Mouse (Mus musculus) brain, embryonic 14.5 days (tissue): Measurements from ENCODE around the gene Myl9. TPM values are rescaled to one million over a fixed set of nuclear protein-coding genes. Genes with fewer than 3 reads are reported as not detected.
"Not testable (repeated sequence)": the region's sequence is repeated elsewhere in the genome, so short reads cannot be mapped to it uniquely, and the experiment has no call there.

Experiments used
- DNase-seq: peaks from one replicate; pipeline ENCODE4 v3.0.0-alpha.2; 2011; ENCODE audit warnings: low read depth
- CTCF ChIP-seq: fragments of 200-500 bp; IDR thresholded peaks from 2 replicates; pipeline ENCODE4 v1.5.1; 2012; ENCODE audit warnings: inconsistent platforms, mild to moderate bottlenecking, moderate library complexity, borderline replicate concordance; ENCODE audit not compliant: insufficient read depth, insufficient read length; ENCODE audit errors: extremely low read depth
- POLR2A ChIP-seq: fragments of 200-500 bp; IDR thresholded peaks from 2 replicates; pipeline ENCODE4 v1.6.1; 2012; ENCODE audit warnings: mild to moderate bottlenecking, inconsistent platforms, borderline replicate concordance; ENCODE audit not compliant: poor library complexity, insufficient read depth, insufficient read length, severe bottlenecking; ENCODE audit errors: extremely low read depth
- polyA plus RNA-seq: library from polyadenylated mRNA; depleted of rRNA; stranded (reverse); fragments of >200 nt; gene quantifications from 2 replicates; pipeline ENCODE4 v1.2.3, GENCODE M21; 2012; rRNA removed

Myl9 gene
- polyA plus RNA-seq, 1 experiment, result 40.0 TPM

DNA sequence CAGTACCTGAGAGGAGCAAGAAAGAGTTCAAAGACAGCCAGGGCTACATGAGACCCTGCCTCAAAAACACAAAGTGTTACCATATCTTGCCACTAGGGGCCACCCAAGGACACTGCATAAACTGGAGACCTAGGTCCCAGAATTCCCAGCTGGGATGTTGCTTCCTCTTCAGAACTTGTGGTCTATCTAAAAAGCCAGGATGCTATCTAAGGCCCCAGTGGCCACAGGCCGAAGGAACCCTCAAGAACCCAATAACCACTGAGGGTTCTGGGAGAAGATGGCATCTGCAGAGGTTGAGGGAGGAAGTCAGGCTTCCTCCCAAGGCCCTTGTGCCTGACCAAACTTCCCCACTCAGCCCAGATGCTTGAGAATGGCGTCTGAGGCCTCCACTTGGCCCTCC, 34.4 kb downstream of the Myl9 start:
- TF ChIP-seq CTCF (peak; percentile 82; the same call in 1 of the 2 replicates), POLR2A (no peak)
- DNase-seq, result peak; percentile 88

DNA sequence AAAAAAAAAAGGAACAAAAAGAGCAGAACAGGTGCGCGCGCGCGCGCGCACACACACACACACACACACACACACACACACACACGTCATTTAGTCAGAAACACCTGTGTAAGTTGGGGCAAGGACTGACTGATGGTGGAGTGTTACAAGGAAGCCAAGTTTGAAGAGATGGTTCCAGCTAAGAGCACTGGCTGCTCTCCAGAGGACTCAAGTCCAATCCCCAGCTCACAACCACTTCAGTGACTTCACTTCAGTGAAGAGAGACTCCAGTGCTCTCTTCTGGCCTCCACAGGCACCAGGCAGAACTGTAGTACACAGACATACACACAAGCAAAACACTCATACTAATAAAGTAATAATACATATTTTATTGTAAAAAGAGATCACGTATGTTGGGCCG, 35.5 kb downstream of the Myl9 start:
- TF ChIP-seq POLR2A (no peak), CTCF (no peak)
- no peak for DNase-seq

DNA sequence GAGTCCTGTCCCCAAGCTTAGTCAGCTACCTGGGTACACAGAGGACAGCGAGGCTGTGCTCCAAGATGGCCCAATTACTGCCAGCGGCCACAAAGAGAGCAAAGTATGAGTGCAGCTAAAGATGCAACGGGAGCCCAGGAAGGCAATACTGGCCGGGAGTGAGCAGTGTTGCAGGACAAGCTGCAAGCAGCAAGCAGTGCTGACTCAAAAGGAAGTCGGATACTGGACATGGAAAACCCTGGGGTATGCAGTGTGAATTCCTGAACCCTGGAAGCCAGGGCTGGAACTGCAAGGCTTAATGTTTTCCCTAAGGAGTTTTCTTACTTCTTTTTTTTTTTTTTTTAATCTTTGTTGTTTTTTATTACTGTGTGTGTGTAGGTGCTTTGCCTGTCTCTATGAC, 36.3 kb downstream of the Myl9 start:
- DNase-seq, result no peak
- TF ChIP-seq CTCF (no peak), POLR2A (no peak)

GRCm38 (mm10) chr2:156814344-156814801, 39.2 kb downstream of the Myl9 start:
- DNase-seq, result peak; percentile 45
- TF ChIP-seq POLR2A, result no peak
- no peak for TF ChIP-seq CTCF

DNA sequence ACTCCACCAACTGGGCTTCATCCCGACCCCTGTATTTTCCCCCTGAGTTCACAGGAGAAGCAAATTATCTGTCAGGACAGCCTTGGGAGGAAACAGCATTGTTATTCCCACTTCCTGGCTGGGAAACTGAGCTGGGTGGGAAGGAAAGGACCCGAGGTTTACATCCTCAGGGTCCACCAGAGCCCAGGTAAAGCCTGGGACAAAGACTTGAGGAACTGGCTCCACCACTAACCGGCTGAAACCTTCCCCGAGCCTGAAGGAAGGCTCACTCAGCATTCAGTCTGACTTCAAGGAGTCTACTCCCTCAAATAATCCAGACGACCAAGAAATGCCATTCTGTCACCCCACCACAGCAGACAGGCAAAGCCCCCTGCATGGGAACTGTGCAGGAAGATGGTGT, 39.7 kb downstream of the Myl9 start:
- DNase-seq, result no peak
- TF ChIP-seq CTCF (no peak), POLR2A (no peak)

DNA sequence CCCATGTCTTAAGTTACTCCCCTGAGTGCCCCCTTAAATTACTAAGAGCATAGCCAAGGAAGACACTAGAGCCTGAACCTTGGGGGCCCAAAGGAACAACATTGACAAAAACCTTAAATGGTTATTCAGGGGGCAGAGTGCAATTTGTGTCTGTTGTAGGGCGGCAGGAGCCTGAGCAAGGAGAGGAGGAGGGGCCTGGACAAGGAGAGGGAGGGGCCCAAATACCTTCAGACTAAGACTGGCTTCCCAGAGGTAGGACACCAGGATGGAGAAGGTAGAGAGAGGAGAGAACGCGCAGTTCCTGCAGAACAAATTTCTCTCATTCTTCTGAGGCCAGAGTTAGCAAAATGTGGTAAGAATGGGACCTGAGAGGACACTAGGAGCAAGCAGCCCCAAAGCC, 40.2 kb downstream of the Myl9 start:
- no peak for DNase-seq
- no peak for TF ChIP-seq CTCF
- TF ChIP-seq POLR2A, result no peak

GRCm38 (mm10) chr2:156816116-156816515, 40.9 kb downstream of the Myl9 start:
- TF ChIP-seq CTCF (no peak), POLR2A (no peak)
- no peak for DNase-seq

DNA sequence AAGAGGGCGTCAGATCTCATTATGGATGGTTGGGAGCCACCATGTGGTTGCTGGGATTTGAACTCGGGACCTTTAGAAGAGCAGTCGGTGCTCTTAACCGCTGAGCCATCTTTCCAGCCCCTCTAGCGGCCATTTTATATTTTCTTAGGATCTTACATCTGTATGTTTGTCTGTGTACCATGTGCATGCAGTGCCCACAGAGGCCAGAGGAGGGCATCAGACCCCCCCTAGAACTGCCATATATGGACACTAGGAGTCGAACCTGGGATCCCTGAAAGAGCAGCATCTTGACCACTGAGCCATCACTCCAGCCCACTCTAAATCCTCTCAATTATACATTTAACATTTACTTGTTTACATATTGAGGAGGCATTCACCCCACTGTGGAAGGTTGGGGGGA, 49.9 kb downstream of the Myl9 start:
- DNase-seq, result not testable (repeated sequence)

Other genes starting within 250 kb of the Myl9 start
- 36.4 and 37.8 TPM in 2 replicates for gene Aar2, start 227.8 kb upstream of the Myl9 start, polyA plus RNA-seq
- gene Dlgap4, start 161.7 kb upstream of the Myl9 start, polyA plus RNA-seq, result 344 and 397 TPM in 2 replicates
- gene Tgif2, start 64.6 kb downstream of the Myl9 start, polyA plus RNA-seq, result 32.5 and 43.0 TPM in 2 replicates
- 3.3 and 4.6 TPM in 2 replicates for gene 4930518I15Rik, start 82.5 kb downstream of the Myl9 start, polyA plus RNA-seq
- 118 and 143 TPM in 2 replicates for gene Rab5if, start 87.7 kb downstream of the Myl9 start, polyA plus RNA-seq
- 0.03 and 0.06 TPM in 2 replicates for gene Sla2, start 111.8 kb downstream of the Myl9 start, polyA plus RNA-seq
- gene Ndrg3, start 216.6 kb downstream of the Myl9 start, polyA plus RNA-seq, result 123 and 144 TPM in 2 replicates
- 12.6 and 17.3 TPM in 2 replicates for gene Dsn1, start 231.7 kb downstream of the Myl9 start, polyA plus RNA-seq